Mouse (Mus musculus): ENCODE data around the gene Cby1.

DNA sequence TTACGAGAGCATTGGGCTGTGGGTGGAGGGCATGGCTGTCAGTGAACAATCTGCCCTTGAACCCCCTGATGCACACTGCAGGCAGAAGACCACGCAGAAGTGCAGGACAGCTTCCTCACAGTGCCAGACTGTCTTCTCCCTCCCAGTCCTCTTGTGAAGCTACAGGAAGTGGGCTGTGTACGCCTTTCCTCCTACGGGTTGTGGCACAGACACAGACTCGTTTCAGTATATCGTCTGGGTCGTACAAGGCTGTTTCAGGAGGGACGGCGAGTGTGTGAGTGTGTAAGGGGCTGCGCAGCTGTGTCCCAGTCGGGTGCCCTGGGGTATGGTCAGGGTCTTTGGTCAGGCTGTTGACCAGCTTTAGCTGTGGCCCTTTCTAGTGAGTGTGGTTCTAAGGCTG, 34.7 kb downstream of the Cby1 start:
- TF ChIP-seq POLR2A (IDR thresholded peaks at IDR 0.05; ENCODE audit: borderline replicate concordance, insufficient read depth, low read length) (no peak), CTCF (IDR thresholded peaks at IDR 0.05; ENCODE audit: borderline replicate concordance, insufficient read depth, low read depth, low read length) (no peak)
